Mouse (Mus musculus): ENCODE results near the gene Apoc3.

- TF ChIP-seq SMC3 (IDR thresholded peaks at IDR 0.05; ENCODE audit: low read depth, low read length) (no peak), POLR2A (IDR thresholded peaks at IDR 0.05; ENCODE audit: low read depth, low read length) (peak; percentile 53), SIN3A (IDR thresholded peaks at IDR 0.05; ENCODE audit: low read length) (no peak), HCFC1 (IDR thresholded peaks at IDR 0.05; ENCODE audit: low read depth, low read length) (peak; percentile 46), CTCF (conservative IDR thresholded peaks at IDR 0.05 in 1 of 2, IDR thresholded peaks at IDR 0.05 in 1 of 2; ENCODE audit: low read depth in 2 of 2, low read length in 2 of 2) (no peak), MXI1 (IDR thresholded peaks at IDR 0.05; ENCODE audit: low read depth, low read length) (no peak), NRF1 (IDR thresholded peaks at IDR 0.05; ENCODE audit: low read depth, low read length) (no peak), ZNF384 (IDR thresholded peaks at IDR 0.05; ENCODE audit: low read depth, low read length) (no peak), MAFK (IDR thresholded peaks at IDR 0.05; ENCODE audit: insufficient replicate concordance, low read length) (no peak), E2F4 (IDR thresholded peaks at IDR 0.05; ENCODE audit: insufficient replicate concordance, low read depth, low read length) (no peak), ELF1 (IDR thresholded peaks at IDR 0.05; ENCODE audit: low read depth, low read length) (no peak), KAT2A (IDR thresholded peaks at IDR 0.05; ENCODE audit: insufficient replicate concordance, low read length) (no peak), CHD2 (IDR thresholded peaks at IDR 0.05; ENCODE audit: low read length) (no peak), NELFE (IDR thresholded peaks at IDR 0.05; ENCODE audit: low read depth, low read length) (no peak)
Observed at GRCm38 (mm10) chr9:46257546-46257945, 22.1 kb upstream of the Apoc3 start.

All from CH12.LX (cell line).